Mouse (Mus musculus) stomach, embryonic 14.5 days (tissue): ENCODE data around the gene Pkig. TPM values are rescaled to one million over a fixed set of nuclear protein-coding genes. Genes with fewer than 3 reads are reported as not detected.

Experiments used
- ATAC-seq: fragments of 200-750 bp; cut with Nextera tagmentation; 2 replicates; pipeline ENCODE4 v1.8.0; 2017; ENCODE audit warnings: low read depth, moderate TSS enrichment; ENCODE audit not compliant: insufficient number of reproducible peaks, insufficient read depth, low FRiP score
- H3K27ac ChIP-seq: fragments of 300-500 bp; sonication (generic); 2 replicates; pipeline ENCODE4 v1.5.1; 2014; ENCODE audit warnings: mild to moderate bottlenecking, low read length, moderate library complexity, mixed read lengths
- H3K27me3 ChIP-seq: fragments of 300-500 bp; sonication (generic); 2 replicates; pipeline ENCODE4 v1.6.1; 2014; ENCODE audit warnings: low read length, control low read depth, mixed read lengths; ENCODE audit not compliant: control insufficient read depth, insufficient read depth
- H3K36me3 ChIP-seq: fragments of 300-500 bp; sonication (generic); 2 replicates; pipeline ENCODE4 v1.6.1; 2014; ENCODE audit warnings: mild to moderate bottlenecking, control low read depth, low read length, moderate library complexity, mixed read lengths; ENCODE audit not compliant: control insufficient read depth, insufficient read depth
- H3K4me1 ChIP-seq: fragments of 300-500 bp; sonication (generic); 2 replicates; pipeline ENCODE4 v1.6.1; 2014; ENCODE audit warnings: low read length, control low read depth, mixed read lengths; ENCODE audit not compliant: control insufficient read depth, insufficient read depth
- H3K4me2 ChIP-seq: fragments of 300-500 bp; sonication (generic); replicated peaks from 2 replicates; pipeline ENCODE4 v1.6.1; 2014; ENCODE audit warnings: low read depth, low read length, control low read depth
- H3K4me3 ChIP-seq: fragments of 300-500 bp; sonication (generic); 2 replicates; pipeline ENCODE4 v1.5.1; 2014; ENCODE audit warnings: low read depth, low read length, control low read depth
- H3K9ac ChIP-seq: fragments of 300-500 bp; sonication (generic); replicated peaks from 2 replicates; pipeline ENCODE4 v1.6.1; 2014; ENCODE audit warnings: low read depth, mild to moderate bottlenecking, control low read depth, low read length, moderate library complexity, mixed read lengths
- H3K9me3 ChIP-seq: fragments of 300-500 bp; sonication (generic); 2 replicates; pipeline ENCODE4 v1.6.1; 2016; ENCODE audit warnings: low read depth, low read length, control low read depth; ENCODE audit not compliant: control insufficient read depth
- WGBS: fragments of 180-500 bp; shearing (Covaris S2); extraction: QIAGEN DNeasy Blood & Tissue Kit; methylation state at CpG from one replicate; pipeline ENCODE4 v1.1.7; 2014; 5-methylcytosine and 5-hydroxymethylcytosine counted together
- polyA plus RNA-seq: library from polyadenylated mRNA; unstranded; fragments of >200 nt; fragmentation: Nextera tagmentation; extraction: Ambion mirVana; gene quantifications from 2 replicates; pipeline ENCODE4 v1.2.1, GENCODE M21; 2014

Pkig gene
- polyA plus RNA-seq, 1 experiment from 2014 or later: 105 TPM

DNA sequence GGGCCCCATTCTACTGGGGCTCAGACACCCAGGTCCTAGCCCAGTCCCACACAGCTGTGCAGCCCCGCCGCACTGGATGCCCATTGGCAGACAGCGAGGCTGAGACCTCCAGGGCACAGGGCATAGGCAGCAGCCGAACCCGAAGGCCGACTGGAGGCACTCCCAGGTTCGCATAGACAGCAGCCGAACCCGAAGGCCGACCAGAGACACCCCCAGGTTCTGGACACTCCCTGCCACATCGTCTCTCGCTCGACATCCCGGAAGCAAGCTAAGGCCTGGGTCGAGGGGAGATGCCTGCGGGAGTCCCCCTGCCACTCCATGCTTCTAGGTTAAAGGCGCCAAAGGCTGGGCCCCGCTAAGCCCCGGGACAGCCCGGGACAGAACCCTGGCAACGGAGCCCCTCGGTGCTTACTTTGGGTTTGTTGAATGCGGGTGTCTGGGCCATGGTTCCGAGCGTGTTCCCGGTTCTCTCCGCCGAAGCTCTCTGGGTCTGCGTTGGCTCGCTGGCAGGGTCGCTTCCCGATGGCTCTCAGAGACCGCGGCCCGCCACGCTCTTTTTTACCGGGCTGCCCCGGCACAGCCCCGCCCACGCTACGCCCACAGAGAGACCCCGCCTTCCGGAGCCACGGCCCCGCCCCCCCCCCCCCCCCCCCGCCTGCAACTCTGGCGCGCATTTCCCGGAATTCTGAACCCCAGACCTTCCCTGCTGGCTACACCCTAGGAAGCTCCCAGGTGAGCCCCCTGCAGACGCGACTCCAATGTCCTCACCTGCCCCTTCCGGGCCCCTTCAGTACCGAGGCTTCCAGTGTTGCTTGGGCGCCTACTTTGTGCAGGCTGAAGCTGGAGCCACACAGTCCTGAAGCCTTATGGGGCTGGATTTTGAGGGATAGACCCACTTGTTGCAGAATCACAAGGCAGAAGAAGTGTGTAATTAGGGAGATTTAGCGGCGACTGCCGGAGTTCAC lies 91.7 kb downstream of the Pkig start, which contains the start of gene Ada:
Gene Ada, minus strand, starts transcription at position 593 of the 965 bp plus-strand sequence.
- under 1% methylated on average over 48 of the region's 57 CpGs for WGBS

DNA sequence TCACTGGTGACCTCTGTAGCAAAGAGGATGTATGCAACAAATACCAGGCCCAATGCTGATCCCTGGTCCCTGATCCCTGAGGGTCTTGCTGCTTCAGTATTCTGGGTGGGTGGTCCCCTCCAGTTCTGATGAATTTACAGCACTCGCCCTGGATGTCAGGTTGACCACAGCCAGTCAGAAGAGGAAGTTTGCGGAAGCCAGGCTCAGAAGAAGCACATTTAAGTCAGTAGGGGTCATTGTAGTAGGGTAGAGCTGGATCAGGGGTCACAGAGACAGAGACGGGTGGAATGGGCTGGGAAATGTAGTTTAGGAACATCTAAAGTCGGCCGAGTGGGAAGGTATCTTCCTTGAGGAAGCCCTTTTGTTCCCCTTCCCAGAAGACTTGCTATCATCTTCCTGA lies 96.0 kb downstream of the Pkig start:
- ATAC-seq: no peak
- Histone ChIP-seq H3K9ac (no peak overlapping the region), H3K27ac (no peak overlapping the region), H3K4me3 (no peak overlapping the region), H3K4me2 (no peak overlapping the region), H3K4me1 (peaks cover 16% of the 10 kb centered on the region; the same call in 1 of the 2 replicates), H3K36me3 (no peaks in the 10 kb centered on the region), H3K9me3 (no peaks in the 10 kb centered on the region), H3K27me3 (no peaks in the 10 kb centered on the region)
- 60% methylated on average over 5 of the region's 5 CpGs for WGBS

More for the DNA sequence above, 91.7 kb downstream of the Pkig start, which contains the start of gene Ada:
- ATAC-seq: peak; percentile 73; the same call in 1 of the 2 replicates
- H3K27ac ChIP-seq: no peak within 1 kb of the TSS
- peaks cover 2% of the 10 kb centered on the region; the same call in 1 of the 2 replicates for H3K27me3 ChIP-seq
- no peaks in the 10 kb centered on the region for H3K36me3 ChIP-seq
- peak within 1 kb of the TSS; percentile 97 for H3K4me2 ChIP-seq
- peak within 1 kb of the TSS; percentile 60 for H3K4me3 ChIP-seq
- no peaks in the 10 kb centered on the region for H3K9me3 ChIP-seq
- H3K4me1 ChIP-seq: 0 out of 2 replicates have a peak, but pooled peaks cover 6% of the 10 kb centered on the region
- H3K9ac ChIP-seq: peak within 1 kb of the TSS; percentile 50; the same call in 1 of the 2 replicates

DNA sequence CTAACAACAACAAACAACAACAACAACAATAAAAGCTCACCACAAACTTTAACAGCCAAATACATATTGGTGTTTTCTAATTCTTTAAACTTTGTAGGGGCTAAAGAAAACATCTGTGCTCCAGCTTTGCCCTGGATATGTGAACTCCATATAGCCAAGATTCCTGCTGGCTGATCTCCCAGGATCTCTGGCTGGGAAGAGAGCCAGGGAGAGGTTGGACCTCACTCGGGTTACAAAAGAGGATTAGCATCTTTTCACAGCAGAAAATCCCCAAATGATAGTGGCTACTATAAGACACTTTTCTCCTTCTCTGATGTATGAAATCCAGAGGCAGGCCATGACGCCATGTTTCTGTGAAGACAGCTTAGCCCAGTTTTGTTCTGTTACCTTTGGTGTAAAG lies 98.5 kb downstream of the Pkig start:
- Histone ChIP-seq H3K9ac (no peak overlapping the region), H3K4me1 (peaks cover 10% of the 10 kb centered on the region; the same call in 1 of the 2 replicates), H3K4me3 (no peak overlapping the region), H3K9me3 (no peaks in the 10 kb centered on the region), H3K36me3 (no peaks in the 10 kb centered on the region), H3K4me2 (no peak overlapping the region), H3K27ac (peak overlapping the region; percentile 66), H3K27me3 (no peaks in the 10 kb centered on the region)
- WGBS: 24% methylated on average over 2 of the region's 2 CpGs
- ATAC-seq: peak; percentile 58; the same call in 1 of the 2 replicates

DNA sequence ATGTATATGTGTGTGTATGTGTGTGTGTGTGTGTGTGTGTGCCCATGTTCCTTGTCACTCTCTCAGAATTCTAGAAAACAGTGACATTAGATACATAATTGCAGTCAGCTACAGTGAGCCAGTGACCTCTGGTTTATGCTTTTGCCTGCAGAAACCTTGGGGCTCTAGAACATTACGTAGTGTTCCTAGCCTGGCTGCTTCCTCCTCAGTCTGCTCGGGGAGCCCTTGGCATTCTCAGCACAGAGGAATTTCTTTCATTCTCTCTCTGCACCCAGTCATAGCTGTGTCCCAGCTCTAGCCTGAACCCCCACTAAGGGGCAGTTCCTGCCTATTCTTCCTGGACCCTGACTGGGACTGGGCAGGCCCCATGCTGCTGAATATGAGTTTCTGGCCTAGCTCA lies 100.0 kb downstream of the Pkig start:
- no peaks in the 10 kb centered on the region for H3K27me3 ChIP-seq
- H3K27ac ChIP-seq: no peak overlapping the region
- no peak overlapping the region for H3K4me2 ChIP-seq
- ATAC-seq: no peak
- no peak overlapping the region for H3K9ac ChIP-seq
- no peaks in the 10 kb centered on the region for H3K9me3 ChIP-seq
- WGBS: 70% methylated on average over 2 of the region's 2 CpGs
- H3K4me1 ChIP-seq: peaks cover 10% of the 10 kb centered on the region; the same call in 1 of the 2 replicates
- H3K36me3 ChIP-seq: no peaks in the 10 kb centered on the region
- no peak overlapping the region for H3K4me3 ChIP-seq

DNA sequence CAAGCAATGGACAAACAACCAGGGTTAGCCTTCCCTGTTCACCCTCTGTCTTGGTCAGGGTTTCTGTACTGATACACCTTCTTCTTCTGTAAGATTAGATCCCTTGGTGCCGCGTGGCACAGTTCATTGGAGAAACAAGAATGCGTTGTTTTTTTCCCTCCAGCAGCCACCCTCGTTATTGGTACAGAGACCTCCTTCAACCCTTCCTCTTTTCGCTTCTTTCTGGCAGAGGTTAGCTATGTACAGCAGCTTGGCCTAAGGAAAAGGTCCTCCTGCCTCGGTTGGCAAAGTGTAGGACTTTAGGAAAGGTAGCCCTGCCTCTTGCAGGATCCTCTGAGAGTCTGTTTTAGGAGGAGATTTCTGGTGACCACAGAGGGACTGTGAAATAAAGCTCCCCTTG lies 102.4 kb downstream of the Pkig start:
- Histone ChIP-seq H3K9ac (no peak overlapping the region), H3K36me3 (no peaks in the 10 kb centered on the region), H3K27ac (no peak overlapping the region), H3K4me1 (peaks cover 10% of the 10 kb centered on the region; the same call in 1 of the 2 replicates), H3K27me3 (no peaks in the 10 kb centered on the region), H3K4me3 (no peak overlapping the region), H3K9me3 (no peaks in the 10 kb centered on the region), H3K4me2 (no peak overlapping the region)
- ATAC-seq: no peak
- 77% methylated on average over 6 of the region's 6 CpGs for WGBS

DNA sequence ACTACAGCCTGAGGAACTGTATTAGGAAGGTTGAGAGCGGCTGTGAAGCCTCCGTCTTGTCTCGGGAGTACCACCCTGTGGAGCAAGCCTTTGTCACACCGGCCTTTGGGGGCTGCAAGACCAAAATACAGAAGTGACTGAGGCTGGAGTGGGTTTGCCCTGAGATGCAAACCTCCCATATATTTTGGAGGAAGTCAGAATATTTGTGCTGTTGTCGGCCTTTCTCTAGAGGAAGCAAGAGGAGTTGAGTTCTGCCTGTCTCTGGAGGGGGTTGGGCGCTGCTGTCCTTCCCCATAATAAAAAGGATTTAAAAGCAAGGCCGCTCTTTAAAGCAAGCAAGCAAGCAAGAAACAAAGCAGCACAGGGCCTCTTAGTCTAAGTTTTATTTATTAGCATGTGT lies 103.2 kb downstream of the Pkig start:
- WGBS: 85% methylated on average over 7 of the region's 7 CpGs
- H3K27ac ChIP-seq: no peak overlapping the region
- no peak overlapping the region for H3K9ac ChIP-seq
- no peaks in the 10 kb centered on the region for H3K9me3 ChIP-seq
- no peak overlapping the region for H3K4me2 ChIP-seq
- H3K4me1 ChIP-seq: peaks cover 7% of the 10 kb centered on the region; the same call in 1 of the 2 replicates
- H3K4me3 ChIP-seq: no peak overlapping the region
- H3K27me3 ChIP-seq: no peaks in the 10 kb centered on the region
- H3K36me3 ChIP-seq: no peaks in the 10 kb centered on the region
- ATAC-seq: no peak

DNA sequence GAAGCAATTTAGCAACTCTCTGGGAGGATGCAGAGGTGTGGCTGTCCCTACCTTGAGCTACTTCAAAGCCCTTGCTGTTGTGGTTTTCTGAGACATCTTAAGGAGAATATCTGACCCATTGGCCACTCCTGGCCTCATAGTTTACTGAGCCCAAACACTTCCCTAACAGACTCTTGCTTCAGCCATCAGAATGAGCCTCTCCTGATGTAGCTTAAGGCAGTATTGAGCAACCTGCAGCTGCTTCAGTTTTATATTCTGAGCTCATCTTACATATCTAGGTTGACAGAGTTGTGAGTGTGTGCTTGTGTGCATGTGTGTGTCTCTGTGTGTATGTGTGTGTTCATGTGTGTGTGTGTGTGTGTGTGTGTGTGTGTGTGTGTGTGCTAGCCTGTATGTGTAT lies 108.1 kb downstream of the Pkig start:
- no peak for ATAC-seq
- Histone ChIP-seq H3K36me3 (no peaks in the 10 kb centered on the region), H3K4me1 (no peaks in the 10 kb centered on the region), H3K9ac (no peak overlapping the region), H3K9me3 (no peaks in the 10 kb centered on the region), H3K4me3 (no peak overlapping the region), H3K27me3 (no peaks in the 10 kb centered on the region), H3K4me2 (no peak overlapping the region), H3K27ac (no peak overlapping the region)

DNA sequence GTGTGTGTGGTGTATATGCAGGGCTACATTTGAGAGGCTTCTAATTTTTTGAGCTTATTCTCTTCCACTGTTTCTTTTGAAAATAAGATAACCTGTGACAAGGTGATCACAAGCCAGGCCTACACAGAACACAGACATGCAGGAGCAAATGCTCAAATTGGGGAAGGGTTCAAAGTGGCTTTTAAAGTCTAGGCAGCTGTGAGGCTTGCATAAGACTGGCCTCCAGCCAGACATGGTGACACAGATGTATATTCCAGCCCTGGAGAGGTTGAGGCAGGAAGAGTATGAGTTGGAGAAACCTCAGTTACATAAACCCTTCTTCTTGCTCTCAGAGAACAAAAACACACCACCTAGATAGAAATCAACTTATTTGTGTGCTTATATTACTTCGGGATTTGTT lies 108.7 kb downstream of the Pkig start:
- Histone ChIP-seq H3K27ac (no peak overlapping the region), H3K9me3 (no peaks in the 10 kb centered on the region), H3K9ac (no peak overlapping the region), H3K36me3 (no peaks in the 10 kb centered on the region), H3K4me2 (no peak overlapping the region), H3K4me1 (no peaks in the 10 kb centered on the region), H3K4me3 (no peak overlapping the region), H3K27me3 (no peaks in the 10 kb centered on the region)
- 53% methylated on average over 1 of the region's 1 CpGs for WGBS
- no peak for ATAC-seq
